Mouse (Mus musculus): ENCODE results near the gene Padi6. TPM values are rescaled to one million over a fixed set of nuclear protein-coding genes. Genes with fewer than 3 reads are reported as not detected.

The Padi6 gene
- total RNA-seq (2021) = not detected
- long read RNA-seq, experiment 1 = 0 reads
- long read RNA-seq, experiment 2 = 0 reads

DNA sequence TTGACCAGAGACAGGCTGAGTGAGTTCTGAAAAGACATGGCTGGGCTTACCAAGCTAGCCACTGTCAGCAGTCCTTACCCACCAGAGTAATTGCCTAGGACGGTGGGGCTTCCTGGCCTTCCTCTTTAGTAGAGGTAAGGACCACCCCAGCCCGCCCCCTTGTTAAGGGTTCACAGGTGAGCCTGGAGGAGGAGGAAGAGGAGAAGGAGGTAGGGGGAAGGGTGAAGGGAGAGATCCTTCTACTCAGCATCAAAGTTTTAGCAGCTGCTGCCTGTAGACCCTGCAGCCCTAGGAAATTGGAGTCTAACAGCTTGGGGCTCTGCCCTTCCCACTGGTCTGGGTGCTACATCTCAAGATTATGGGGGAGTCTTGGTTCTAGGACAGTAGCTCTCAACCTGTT is at the start of gene Padi6:
Gene Padi6, minus strand, starts transcription at position 101 of the 400 bp plus-strand sequence.
- TF ChIP-seq CTCF (conservative IDR thresholded peaks at IDR 0.05) = no peak
- no peak within 1 kb of the TSS for H3K27ac ChIP-seq
- H3K4me3 ChIP-seq = no peak within 1 kb of the TSS
- no peak for DNase-seq (ENCODE audit: low spot score in 2 of 2)

- no peak for DNase-seq (ENCODE audit: low spot score in 2 of 2)
- H3K27ac ChIP-seq = no peak overlapping the region
- TF ChIP-seq CTCF (conservative IDR thresholded peaks at IDR 0.05) = no peak
- no peak overlapping the region for H3K4me3 ChIP-seq
These were observed 48.6 kb upstream of the Padi6 start for GRCm38 (mm10) chr4:140791071-140791470.

- no peak for TF ChIP-seq CTCF (conservative IDR thresholded peaks at IDR 0.05)
- no peak for DNase-seq (ENCODE audit: low spot score in 2 of 2)
- Histone ChIP-seq H3K4me3 (no peak overlapping the region), H3K27ac (no peak overlapping the region)
These were observed 47.5 kb upstream of the Padi6 start for GRCm38 (mm10) chr4:140789983-140790382.

GRCm38 (mm10) chr4:140788983-140789382 is 46.5 kb upstream of the Padi6 start:
- peak in 1 of 2 experiments; percentile 67 for DNase-seq (ENCODE audit: low spot score in 2 of 2)
- H3K27ac ChIP-seq = no peak overlapping the region
- TF ChIP-seq CTCF (conservative IDR thresholded peaks at IDR 0.05) = peak; percentile 87
- no peak overlapping the region for H3K4me3 ChIP-seq

- no peak for DNase-seq (ENCODE audit: low spot score in 2 of 2)
- Histone ChIP-seq H3K27ac (no peak overlapping the region), H3K4me3 (no peak overlapping the region)
- TF ChIP-seq CTCF (conservative IDR thresholded peaks at IDR 0.05) = no peak
These were observed 45.8 kb upstream of the Padi6 start for GRCm38 (mm10) chr4:140788264-140788663.

- no peak for TF ChIP-seq CTCF (conservative IDR thresholded peaks at IDR 0.05)
- H3K4me3 ChIP-seq = no peak overlapping the region
- DNase-seq (ENCODE audit: low spot score in 2 of 2) = no peak
- no peak overlapping the region for H3K27ac ChIP-seq
These were observed 45.0 kb upstream of the Padi6 start for GRCm38 (mm10) chr4:140787414-140787813.

GRCm38 (mm10) chr4:140785217-140785616 is 42.8 kb upstream of the Padi6 start:
- Histone ChIP-seq H3K4me3 (no peak overlapping the region), H3K27ac (no peak overlapping the region)
- TF ChIP-seq CTCF (conservative IDR thresholded peaks at IDR 0.05) = no peak
- no peak for DNase-seq (ENCODE audit: low spot score in 2 of 2)

DNA sequence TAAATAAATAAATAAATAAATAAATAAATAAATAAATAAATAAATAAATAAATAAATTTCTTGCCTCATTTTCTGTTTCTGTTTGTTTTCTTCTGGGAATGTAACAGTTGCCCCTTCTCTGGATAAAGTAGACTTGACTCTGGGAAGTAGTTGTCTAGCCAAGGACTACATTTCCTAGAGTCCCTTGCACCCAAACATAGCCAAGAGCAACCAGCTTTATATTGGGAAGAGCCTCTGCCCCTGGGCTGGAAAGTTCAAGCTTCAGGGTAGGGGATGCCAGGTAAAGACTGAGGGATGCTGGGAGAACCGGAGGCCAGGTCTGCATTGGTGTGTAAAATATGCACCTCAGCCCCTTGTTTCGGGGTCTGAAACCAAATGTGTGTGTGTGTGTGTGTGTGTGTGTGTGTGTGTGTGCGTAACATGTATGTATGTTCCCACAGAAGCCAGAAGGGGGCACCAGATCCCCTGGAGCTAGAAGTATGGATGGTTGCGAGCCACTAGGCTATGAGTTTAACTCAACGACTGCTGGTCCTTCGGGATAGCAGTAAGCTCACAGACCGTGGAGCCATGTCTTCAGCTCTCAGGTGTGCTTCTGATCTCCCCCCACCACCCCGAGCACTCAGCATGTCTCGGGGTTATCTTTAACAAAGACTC is 42.0 kb upstream of the Padi6 start:
- H3K4me3 ChIP-seq = no peak overlapping the region
- TF ChIP-seq CTCF (conservative IDR thresholded peaks at IDR 0.05) = no peak
- DNase-seq (ENCODE audit: low spot score in 2 of 2) = no peak
- H3K27ac ChIP-seq = no peak overlapping the region

- DNase-seq (ENCODE audit: low spot score in 2 of 2) = no peak
- TF ChIP-seq CTCF (conservative IDR thresholded peaks at IDR 0.05) = no peak
- no peak overlapping the region for H3K27ac ChIP-seq
- no peak overlapping the region for H3K4me3 ChIP-seq
These were observed 40.4 kb upstream of the Padi6 start for GRCm38 (mm10) chr4:140782821-140783220.

DNA sequence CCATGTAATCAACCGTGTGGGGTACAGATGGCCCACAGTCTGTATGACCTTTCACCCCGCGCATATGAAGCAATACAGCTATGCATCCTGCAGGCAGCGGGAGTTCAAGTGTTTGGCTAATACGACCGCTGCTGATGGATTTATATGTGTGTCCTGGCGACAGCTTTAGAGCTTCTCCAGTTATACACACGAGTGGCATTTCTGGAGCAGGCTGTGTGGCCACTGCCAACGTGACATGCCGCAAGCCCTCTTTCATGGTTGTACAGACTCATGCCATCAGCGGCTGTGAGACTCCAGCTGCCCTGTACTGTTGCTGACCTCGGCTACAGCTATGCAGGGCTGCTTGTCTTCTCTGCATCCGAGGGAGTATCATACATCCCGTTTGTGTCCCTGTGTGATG is 38.1 kb upstream of the Padi6 start:
- no peak for TF ChIP-seq CTCF (conservative IDR thresholded peaks at IDR 0.05)
- Histone ChIP-seq H3K4me3 (no peak overlapping the region), H3K27ac (no peak overlapping the region)
- no peak for DNase-seq (ENCODE audit: low spot score in 2 of 2)

DNA sequence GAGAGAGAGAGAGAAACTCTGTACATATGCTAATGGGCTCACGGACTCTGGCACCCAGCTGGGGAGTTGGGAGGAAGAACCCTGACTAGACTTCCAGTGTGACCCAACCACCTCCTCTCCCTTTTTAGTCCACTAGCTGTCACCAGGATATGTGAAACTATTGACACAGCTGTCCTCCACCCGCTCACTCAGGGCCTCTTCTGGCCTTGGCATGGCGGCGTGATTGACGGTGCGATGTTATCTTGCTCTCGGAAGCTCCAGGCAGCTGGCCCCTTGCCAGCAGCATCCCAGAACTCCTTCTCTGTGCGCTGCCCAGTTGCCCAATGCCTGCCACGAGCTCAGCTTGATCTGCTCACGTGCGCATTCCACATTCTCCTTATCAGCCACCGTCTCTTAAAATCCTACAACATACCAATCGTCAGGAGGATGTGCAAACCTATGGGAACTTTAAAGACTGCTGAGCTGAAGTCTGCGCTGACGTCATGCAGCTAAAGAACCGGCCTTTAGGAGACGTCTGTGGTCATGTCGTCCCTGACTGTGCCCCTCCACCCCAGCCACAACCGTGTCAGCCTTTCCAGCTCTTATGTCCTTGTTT is 37.5 kb upstream of the Padi6 start:
- DNase-seq (ENCODE audit: low spot score in 2 of 2) = no peak
- no peak for TF ChIP-seq CTCF (conservative IDR thresholded peaks at IDR 0.05)
- Histone ChIP-seq H3K4me3 (no peak overlapping the region), H3K27ac (no peak overlapping the region)

DNA sequence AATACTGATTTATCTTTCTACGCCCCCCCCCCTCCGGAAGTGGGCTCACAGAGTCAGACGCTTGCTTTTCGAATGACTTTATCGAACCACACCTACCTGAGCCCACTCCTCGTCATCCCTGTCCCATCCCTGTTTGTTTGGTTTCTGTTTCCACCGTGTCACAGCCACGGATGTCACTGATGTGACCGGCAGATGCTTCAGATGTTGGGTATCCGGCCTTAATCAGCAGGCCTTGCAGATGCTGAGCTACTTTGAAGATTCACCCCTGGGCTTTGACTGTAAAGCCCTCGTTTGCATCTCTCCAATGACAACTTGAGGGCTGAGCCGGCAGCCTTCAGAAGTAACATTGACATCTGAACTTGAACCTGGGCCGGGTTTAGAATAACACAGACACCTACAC is 34.2 kb upstream of the Padi6 start:
- no peak for TF ChIP-seq CTCF (conservative IDR thresholded peaks at IDR 0.05)
- H3K27ac ChIP-seq = no peak overlapping the region
- no peak for DNase-seq (ENCODE audit: low spot score in 2 of 2)

DNA sequence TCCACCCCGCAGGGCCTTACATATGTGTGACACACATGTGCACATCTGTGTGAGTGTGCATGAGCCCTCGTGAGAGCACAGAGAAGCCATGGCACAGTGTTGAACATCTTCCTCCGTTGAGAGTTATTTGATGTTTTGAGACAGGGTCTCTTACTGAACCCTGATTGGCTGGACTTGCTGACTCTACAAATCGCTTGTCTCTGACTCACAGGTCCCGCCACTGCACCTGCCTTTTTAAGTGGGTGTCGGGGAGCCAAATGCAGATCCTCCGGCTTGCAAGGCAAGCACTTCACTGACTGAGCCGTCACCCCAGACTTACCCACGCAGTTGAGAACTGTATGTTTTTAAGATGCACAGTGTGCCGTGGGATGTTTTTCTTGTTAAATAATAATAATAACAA is 33.4 kb upstream of the Padi6 start:
- no peak for TF ChIP-seq CTCF (conservative IDR thresholded peaks at IDR 0.05)
- Histone ChIP-seq H3K4me3 (no peak overlapping the region), H3K27ac (no peak overlapping the region)
- DNase-seq (ENCODE audit: low spot score in 2 of 2) = no peak

More for the DNA sequence above, 34.2 kb upstream of the Padi6 start:
- H3K4me3 ChIP-seq = no peak overlapping the region

- Histone ChIP-seq H3K27ac (no peak overlapping the region), H3K4me3 (no peak overlapping the region)
- TF ChIP-seq CTCF (conservative IDR thresholded peaks at IDR 0.05) = no peak
- DNase-seq (ENCODE audit: low spot score in 2 of 2) = no peak
These were observed 32.5 kb upstream of the Padi6 start for GRCm38 (mm10) chr4:140774893-140775292.
